Comparison of ENCODE assay signal across 23 mouse cellular contexts in the genomic region with DNA sequence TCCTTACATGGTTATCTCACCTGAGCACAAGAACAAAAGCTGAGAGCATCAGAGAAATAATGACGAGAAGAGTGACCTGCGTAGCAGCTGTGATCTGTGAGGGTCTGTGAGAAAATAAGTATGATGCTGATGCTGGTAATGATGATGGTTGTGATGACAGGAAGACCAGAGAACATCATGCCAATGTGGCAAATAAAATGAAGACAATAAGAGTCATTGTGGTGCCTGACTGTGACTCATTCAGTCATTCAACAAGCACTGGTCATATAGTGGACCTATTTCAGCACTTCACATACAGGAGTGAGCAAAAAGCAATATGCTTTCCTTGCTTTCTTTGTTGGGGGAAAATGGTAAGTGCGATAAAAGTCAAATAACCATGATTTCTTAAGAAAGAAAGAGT.
"Had no signal": no experiment of that assay in that cellular context is flagged by ENCODE, and none has a peak within 500 bp of the region (broad histone marks: within the 10 kb centered on the region; RNA-seq: fewer than 3 reads in every experiment).

No protein-coding gene starts in this region.

- H3K4me1 ChIP-seq: embryonic facial prominence, embryonic 10.5 days; embryonic facial prominence, embryonic 12.5 days; embryonic facial prominence, embryonic 13.5 days; embryonic facial prominence, embryonic 15.5 days; forebrain, embryonic 10.5 days; forebrain, embryonic 12.5 days; forebrain, embryonic 13.5 days; forebrain, embryonic 15.5 days had no signal

- H3K27me3 ChIP-seq: embryonic facial prominence, embryonic 12.5 days; embryonic facial prominence, embryonic 13.5 days; embryonic facial prominence, embryonic 15.5 days; forebrain, embryonic 12.5 days; forebrain, embryonic 13.5 days; forebrain, embryonic 15.5 days had no signal

- H3K4me2 ChIP-seq: embryonic facial prominence, embryonic 12.5 days; embryonic facial prominence, embryonic 13.5 days; embryonic facial prominence, embryonic 15.5 days; forebrain, embryonic 12.5 days; forebrain, embryonic 13.5 days; forebrain, embryonic 15.5 days had no signal

- H3K36me3 ChIP-seq: embryonic facial prominence, embryonic 10.5 days; embryonic facial prominence, embryonic 12.5 days; embryonic facial prominence, embryonic 13.5 days; embryonic facial prominence, embryonic 15.5 days; forebrain, embryonic 10.5 days; forebrain, embryonic 12.5 days; forebrain, embryonic 15.5 days had no signal

- H3K4me3 ChIP-seq: embryonic facial prominence, embryonic 10.5 days; embryonic facial prominence, embryonic 12.5 days; embryonic facial prominence, embryonic 13.5 days; embryonic facial prominence, embryonic 15.5 days; erythroblast, embryonic 14.5 days; forebrain, embryonic 10.5 days; forebrain, embryonic 12.5 days; forebrain, embryonic 13.5 days; forebrain, embryonic 15.5 days; gastrocnemius, adult 2 months; heart, adult 2 months had no signal

- H3K27ac ChIP-seq: embryonic facial prominence, embryonic 10.5 days; embryonic facial prominence, embryonic 12.5 days; embryonic facial prominence, embryonic 13.5 days; embryonic facial prominence, embryonic 15.5 days; forebrain, embryonic 10.5 days; forebrain, embryonic 12.5 days; forebrain, embryonic 13.5 days; forebrain, embryonic 15.5 days; gastrocnemius, adult 2 months; heart, adult 2 months had no signal

- DNase-seq: cerebellum, adult 9-11 months; cerebellum, postnatal 10 days; cerebellum, postnatal 14 days; cerebellum, postnatal 25 days; cerebellum, postnatal 36 days; embryo, embryonic 11 days; forebrain, postnatal 0 days; gastrocnemius, adult 2 months; gastrocnemius, postnatal 10 days; gastrocnemius, postnatal 14 days; gastrocnemius, postnatal 25 days; gastrocnemius, postnatal 36 days; heart, adult 18-20 months; heart, adult 2 months had no signal
